Mouse (Mus musculus) naive thymus-derived CD4-positive, alpha-beta T cell, adult 2 months (primary cell): ENCODE measurements at regions not wholly inside any gene's neighbourhood (a gene's known extent, or its start where the extent isn't known, plus 50 kb on each side); places are given as distances from the start of the nearest gene placed in this dataset.

Source experiments
- DNase-seq: peaks from one replicate; pipeline ENCODE4 v3.0.0-alpha.2; 2011; ENCODE audit warnings: low read depth

DNA sequence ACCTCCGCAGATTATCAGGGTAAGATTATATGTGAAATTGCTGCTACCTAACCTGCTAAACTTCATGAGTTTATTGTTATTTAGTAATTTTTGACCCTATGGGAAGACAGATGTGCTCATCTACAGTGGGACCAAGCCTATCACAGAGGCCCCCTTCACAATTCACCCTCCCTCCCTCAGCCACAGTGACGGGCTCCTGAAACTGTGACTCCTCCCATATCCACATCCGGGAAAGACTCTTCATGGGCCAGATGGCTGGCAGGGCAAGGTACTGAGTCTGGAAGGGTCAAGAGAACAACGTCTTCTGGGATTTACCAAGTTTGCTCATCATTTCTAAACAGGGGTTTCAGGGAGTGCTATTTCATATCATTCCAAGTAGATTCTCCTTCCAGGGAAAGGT is 84.1 kb upstream of the Irs2 start:
- no peak for DNase-seq

GRCm38 (mm10) chr8:11091675-11092345 is 83.6 kb upstream of the Irs2 start:
- no peak for DNase-seq

DNA sequence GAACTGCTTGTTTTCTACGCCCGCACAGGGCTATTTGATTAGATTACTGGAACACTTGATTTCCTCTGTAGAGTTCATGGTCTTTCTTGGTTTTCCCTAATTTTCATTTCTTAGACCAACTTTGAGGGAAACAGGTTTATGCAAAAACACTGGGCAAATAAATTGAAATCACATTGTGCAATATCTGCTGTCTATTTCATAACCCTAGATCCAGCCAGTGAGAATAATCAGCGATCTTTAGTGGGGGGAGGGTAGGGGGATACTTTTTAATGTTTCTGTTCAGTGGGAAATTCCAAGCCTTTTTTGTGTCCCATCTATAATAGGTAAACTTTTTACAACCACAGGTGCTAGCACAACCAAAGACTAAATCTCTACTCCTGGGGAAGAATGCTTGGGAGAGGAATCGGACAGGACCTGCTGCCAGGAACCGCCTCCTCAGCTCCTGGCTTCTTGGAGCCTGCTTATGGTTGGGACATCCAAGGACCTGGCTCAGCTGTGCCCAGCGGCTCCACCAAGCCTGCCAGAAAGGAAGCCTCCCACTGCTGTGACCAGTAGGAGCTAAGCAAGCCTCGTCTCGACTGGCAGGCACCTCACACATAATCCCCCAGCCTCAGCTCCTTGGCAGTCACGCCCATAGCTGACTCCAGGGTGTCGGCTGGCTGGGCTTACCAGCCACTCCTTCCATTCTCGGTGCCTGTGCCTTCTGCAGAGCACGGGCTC is 80.8 kb upstream of the Irs2 start:
- no peak for DNase-seq

- no peak for DNase-seq
Measured at GRCm38 (mm10) chr8:11085244-11085643, 77.0 kb upstream of the Irs2 start.

DNA sequence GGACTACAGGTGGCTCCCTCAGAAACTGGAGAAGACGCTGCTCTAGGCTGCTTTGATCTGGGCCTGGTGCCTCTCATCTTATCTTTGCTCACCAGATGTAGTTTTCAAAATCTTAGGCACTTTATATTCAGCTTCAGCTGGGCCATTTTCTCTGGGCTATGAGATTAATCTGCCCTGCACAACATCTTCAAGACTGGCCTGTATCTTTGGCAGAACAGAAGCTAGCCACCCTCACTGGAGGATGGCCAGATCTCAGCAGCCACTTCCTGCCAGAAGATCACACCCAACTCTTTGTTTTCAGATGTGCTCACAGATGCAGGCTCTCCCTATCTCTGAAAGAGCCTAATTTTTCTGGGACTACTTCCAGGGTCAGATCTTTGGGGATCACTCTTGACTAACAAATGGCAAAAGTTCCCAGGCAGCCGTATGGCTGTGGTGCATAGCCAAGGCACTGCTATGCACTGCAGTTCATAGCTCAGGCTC is 75.8 kb upstream of the Irs2 start:
- DNase-seq: no peak

GRCm38 (mm10) chr8:11080813-11081212 is 72.6 kb upstream of the Irs2 start:
- no peak for DNase-seq

DNA sequence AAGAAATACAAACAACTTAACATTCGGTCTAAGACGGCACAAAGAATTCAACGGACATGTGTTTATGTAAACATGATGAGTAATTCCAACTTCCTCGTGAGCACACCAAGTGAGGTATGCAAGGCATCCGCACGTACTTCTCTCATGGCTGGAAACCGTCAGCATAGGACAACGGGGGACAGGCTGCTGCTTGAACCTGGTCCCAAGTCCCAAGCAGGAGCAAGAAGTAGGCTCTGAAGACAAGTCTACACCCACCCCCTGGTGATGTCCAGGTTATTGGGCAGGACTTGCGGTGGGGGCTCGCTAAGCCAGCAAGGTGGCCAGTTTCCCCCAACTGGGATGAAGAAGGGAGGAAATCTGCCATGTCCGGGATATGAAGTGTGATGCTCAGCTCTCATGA is 71.5 kb upstream of the Irs2 start:
- no peak for DNase-seq

GRCm38 (mm10) chr8:11077138-11077537 is 68.9 kb upstream of the Irs2 start:
- DNase-seq: no peak

GRCm38 (mm10) chr8:11071162-11071561 is 62.9 kb upstream of the Irs2 start:
- no peak for DNase-seq

GRCm38 (mm10) chr8:11067450-11067849 is 59.2 kb upstream of the Irs2 start:
- no peak for DNase-seq

- DNase-seq: no peak
Measured at GRCm38 (mm10) chr8:11065990-11066389, 57.7 kb upstream of the Irs2 start.

GRCm38 (mm10) chr8:11065303-11065702 is 57.0 kb upstream of the Irs2 start:
- no peak for DNase-seq

DNA sequence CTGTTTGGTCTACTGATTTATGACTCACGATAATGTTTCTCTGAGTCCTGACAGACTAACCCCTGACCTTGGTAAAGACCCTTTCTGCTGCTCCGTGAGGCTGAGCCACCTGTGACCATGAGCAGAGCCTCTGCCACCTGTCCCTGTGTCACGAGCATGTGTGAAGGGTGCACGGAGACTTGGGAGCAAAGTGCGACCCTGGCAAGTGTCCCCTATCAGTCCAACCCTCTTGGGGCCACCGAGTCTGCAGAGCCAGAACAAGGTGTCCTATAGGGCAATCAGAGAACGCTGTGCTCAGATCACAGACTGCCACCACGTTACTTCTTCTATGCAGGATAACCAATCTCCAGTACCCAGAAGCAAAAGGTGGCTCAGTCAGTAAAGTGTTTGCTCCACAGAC is 54.8 kb upstream of the Irs2 start:
- no peak for DNase-seq

- DNase-seq: no peak
Measured at GRCm38 (mm10) chr8:11062348-11062946, 54.2 kb upstream of the Irs2 start.

GRCm38 (mm10) chr8:11061711-11062110 is 53.5 kb upstream of the Irs2 start:
- DNase-seq: no peak

DNA sequence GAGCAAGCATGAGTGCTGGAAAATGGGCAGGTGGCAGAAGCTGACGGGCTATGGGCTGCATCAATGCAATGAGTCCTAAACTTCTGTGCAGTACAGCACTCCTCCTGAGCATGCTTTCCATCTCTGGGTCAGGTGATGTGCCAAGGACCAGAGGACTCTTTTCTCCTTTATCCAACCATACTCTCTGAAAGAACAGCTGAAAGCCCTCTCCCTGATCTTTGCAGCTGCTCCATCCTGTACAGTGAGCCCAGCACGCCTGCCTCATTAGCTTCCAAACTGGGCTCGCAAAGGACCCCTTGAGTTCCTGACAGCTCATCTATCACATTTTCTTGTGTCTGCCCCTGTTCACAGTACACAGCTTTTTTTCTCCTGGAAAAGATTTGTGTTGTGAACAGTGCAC is 52.3 kb upstream of the Irs2 start:
- DNase-seq: no peak

DNA sequence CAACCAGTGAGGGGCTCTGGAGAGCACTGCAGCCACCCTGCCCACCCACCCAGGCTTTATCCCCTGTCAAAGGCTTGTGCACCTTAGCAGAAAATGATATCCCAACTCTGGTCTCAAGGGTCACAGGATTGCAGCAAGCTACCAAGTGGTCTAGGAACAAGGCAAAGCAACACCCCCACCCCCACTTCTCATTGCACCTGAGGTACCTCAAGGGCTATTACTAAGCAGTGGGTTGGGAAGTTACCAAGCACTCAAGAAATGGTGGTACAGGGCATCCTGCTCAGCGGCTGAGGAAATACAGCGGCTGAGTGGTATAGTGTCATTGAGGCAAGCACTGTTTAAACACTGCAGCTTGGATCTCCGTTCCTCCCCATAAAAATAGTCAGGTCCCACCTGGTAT is 50.1 kb upstream of the Irs2 start:
- no peak for DNase-seq
